Mouse (Mus musculus) induced T-regulatory cell, adult 2 months (primary cell): ENCODE measurements around the gene Neb.
"Not testable (repeated sequence)": the region's sequence is repeated elsewhere in the genome, so short reads cannot be mapped to it uniquely, and the experiment has no call there.

ENCODE experiments used
- DNase-seq: peaks from one replicate; pipeline ENCODE4 v3.0.0-alpha.2; 2012; ENCODE audit warnings: low read depth

Gene Neb

GRCm38 (mm10) chr2:52177726-52178125 lies 200.5 kb downstream of the Neb start:
- DNase-seq = no peak

GRCm38 (mm10) chr2:52177184-52177583 lies 201.1 kb downstream of the Neb start:
- DNase-seq = no peak

GRCm38 (mm10) chr2:52176537-52176936 lies 201.7 kb downstream of the Neb start:
- DNase-seq = no peak

- no peak for DNase-seq
Observed at GRCm38 (mm10) chr2:52174951-52175350, 203.3 kb downstream of the Neb start.

GRCm38 (mm10) chr2:52169243-52170005 lies 208.8 kb downstream of the Neb start:
- no peak for DNase-seq

GRCm38 (mm10) chr2:52153064-52153463 lies 225.2 kb downstream of the Neb start:
- DNase-seq = no peak

GRCm38 (mm10) chr2:52133351-52133750 lies 244.9 kb downstream of the Neb start:
- no peak for DNase-seq

GRCm38 (mm10) chr2:52131370-52131769 lies 246.9 kb downstream of the Neb start:
- DNase-seq = not testable (repeated sequence)

- DNase-seq = no peak
Observed at GRCm38 (mm10) chr2:52114086-52114485, 264.2 kb downstream of the Neb start.
